ENCODE assay signal across 18 mouse cellular contexts in the genomic region with DNA sequence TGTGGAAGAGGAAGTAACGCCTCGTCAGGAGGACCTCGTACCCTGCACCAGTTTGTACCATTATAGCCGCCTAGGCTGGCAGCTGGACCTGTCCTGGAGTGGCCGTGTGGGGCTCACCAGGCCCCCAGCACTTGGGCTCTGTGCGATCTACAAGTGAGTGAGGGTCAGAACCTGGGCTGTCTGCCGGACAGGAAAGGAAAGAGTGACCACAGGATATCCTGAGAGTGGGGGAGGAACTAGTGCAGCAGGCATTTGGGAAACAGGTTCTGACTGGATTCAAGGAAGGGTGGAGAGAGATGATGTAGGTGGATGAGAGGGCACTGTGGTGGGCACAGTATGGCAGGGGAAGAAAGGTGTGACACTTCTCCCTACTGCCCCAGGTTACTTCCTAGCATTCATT. TPM values are rescaled to one million over a fixed set of nuclear protein-coding genes. Genes with fewer than 3 reads are reported as not detected.
DNase-seq lines count a peak whose midpoint lies in the region; ATAC-seq lines count a peak whose summit lies in the region.
"Had no signal": no experiment of that assay in that cellular context is flagged by ENCODE, and none has a peak within 500 bp of the region (broad histone marks: within the 10 kb centered on the region; RNA-seq: fewer than 3 reads in every experiment).

No protein-coding gene starts in this region.

- no peaks in the 10 kb centered on the region for H3K9me3 ChIP-seq in heart, embryonic 12.5 days (replicated peaks)
- H3K9me3 ChIP-seq in kidney, embryonic 16.5 days (ENCODE audit: low read length), result no peaks in the 10 kb centered on the region
- H3K9me3 ChIP-seq: forebrain, embryonic 13.5 days; hindbrain, embryonic 15.5 days; intestine, embryonic 15.5 days; limb, embryonic 12.5 days; liver, embryonic 13.5 days; stomach, embryonic 15.5 days had no signal

- 0 out of 2 replicates have a peak, but pooled peaks cover 4% of the 10 kb centered on the region for H3K27me3 ChIP-seq in heart, embryonic 12.5 days (replicated peaks)
- no peaks in the 10 kb centered on the region for H3K27me3 ChIP-seq in kidney, embryonic 16.5 days (ENCODE audit: insufficient read depth, low read length)
- H3K27me3 ChIP-seq: forebrain, embryonic 13.5 days; hindbrain, embryonic 15.5 days; intestine, embryonic 15.5 days; stomach, embryonic 15.5 days had no signal

- H3K4me1 ChIP-seq in heart, embryonic 12.5 days (replicated peaks), result peaks cover 19% of the 10 kb centered on the region
- H3K4me1 ChIP-seq in kidney, embryonic 16.5 days (ENCODE audit: insufficient read depth, low read length), result peaks cover 20% of the 10 kb centered on the region

- H3K9ac ChIP-seq in heart, embryonic 12.5 days, result no peak overlapping the region
- H3K9ac ChIP-seq in kidney, embryonic 16.5 days (replicated peaks; ENCODE audit: low read length), result no peak overlapping the region
- H3K9ac ChIP-seq: forebrain, embryonic 13.5 days; hindbrain, embryonic 15.5 days; intestine, embryonic 15.5 days; limb, embryonic 12.5 days; liver, embryonic 13.5 days; stomach, embryonic 15.5 days had no signal

- WGBS in heart, embryonic 12.5 days, result 48% methylated on average over 7 of the region's 7 CpGs
- 61% methylated on average over 7 of the region's 7 CpGs for WGBS in kidney, embryonic 16.5 days

- H3K4me2 ChIP-seq in heart, embryonic 12.5 days, result no peak overlapping the region
- H3K4me2 ChIP-seq in kidney, embryonic 16.5 days (replicated peaks; ENCODE audit: low read depth, low read length), result no peak overlapping the region
- H3K4me2 ChIP-seq: forebrain, embryonic 13.5 days; hindbrain, embryonic 15.5 days; intestine, embryonic 15.5 days; limb, embryonic 12.5 days; liver, embryonic 13.5 days; midbrain, embryonic 11.5 days; stomach, embryonic 15.5 days had no signal

- no peaks in the 10 kb centered on the region for H3K36me3 ChIP-seq in heart, embryonic 12.5 days
- no peaks in the 10 kb centered on the region for H3K36me3 ChIP-seq in kidney, embryonic 16.5 days (ENCODE audit: insufficient read depth, low read length)
- H3K36me3 ChIP-seq: hindbrain, embryonic 15.5 days; intestine, embryonic 15.5 days; limb, embryonic 12.5 days; liver, embryonic 13.5 days; stomach, embryonic 15.5 days had no signal

- H3K4me3 ChIP-seq in heart, embryonic 12.5 days, result no peak overlapping the region
- H3K4me3 ChIP-seq in kidney, embryonic 16.5 days (ENCODE audit: low read length), result no peak overlapping the region
- H3K4me3 ChIP-seq: forebrain, embryonic 13.5 days; hindbrain, embryonic 15.5 days; intestine, embryonic 15.5 days; limb, embryonic 12.5 days; liver, embryonic 13.5 days; stomach, embryonic 15.5 days had no signal

- intact Hi-C loops in heart, postnatal 25 days (cut with DNase I), result no loop called here

- DNase-seq in heart, postnatal 25 days (ENCODE audit: low spot score), result no peak
- peak; percentile 13 to 22 for DNase-seq in kidney, postnatal 36 days
- DNase-seq in lung, postnatal 4 days, result peak; percentile 28 to 50
- no peak for DNase-seq in lung, postnatal 36 days
- no peak for DNase-seq in retina, postnatal 1 day
- DNase-seq: cerebellum, adult 8-10 months; gastrocnemius, postnatal 10 days; liver, embryonic 13.5 days; thymus, adult 18-20 months; thymus, postnatal 4 days had no signal

- peak overlapping the region; percentile 49 for H3K27ac ChIP-seq in heart, embryonic 12.5 days (ENCODE audit: poor library complexity, severe bottlenecking)
- H3K27ac ChIP-seq in kidney, embryonic 16.5 days (ENCODE audit: low read length), result no peak overlapping the region
- H3K27ac ChIP-seq: forebrain, embryonic 13.5 days; hindbrain, embryonic 15.5 days; intestine, embryonic 15.5 days; limb, embryonic 12.5 days; liver, embryonic 13.5 days; stomach, embryonic 15.5 days had no signal

- peak; percentile 24; the same call in 1 of the 2 replicates for ATAC-seq in heart, embryonic 12.5 days (ENCODE audit: insufficient number of reproducible peaks, low FRiP score)
- ATAC-seq in kidney, embryonic 16.5 days (ENCODE audit: low FRiP score, low TSS enrichment), result no peak
- ATAC-seq: forebrain, embryonic 13.5 days; intestine, embryonic 15.5 days had no signal

RNA-seq across cellular contexts. Expression of gene Sspo, which starts 0.5 kb away (rescaled TPM):
- 0.61 and 0.64 TPM in 2 replicates for polyA plus RNA-seq in heart, embryonic 12.5 days (2016; fragmentation: Nextera tagmentation; extraction: Ambion mirVana)
- under 1 TPM; 0.14 to 0.55 TPM for total RNA-seq in heart, postnatal 25 days (2021)
- 0.36 and 0.97 TPM in 2 replicates for polyA plus RNA-seq in kidney, embryonic 16.5 days (2015; fragmentation: Nextera tagmentation; extraction: Ambion mirVana)

RNA-seq across cellular contexts. Expression of gene Zfp467, which starts 2.9 kb away (rescaled TPM):
- 17.1 and 20.4 TPM in 2 replicates for polyA plus RNA-seq in heart, embryonic 12.5 days (2016; fragmentation: Nextera tagmentation; extraction: Ambion mirVana)
- 10 to 100 TPM; 11.7 to 12.4 TPM for total RNA-seq in heart, postnatal 25 days (2021)
- 32.0 and 33.9 TPM in 2 replicates for polyA plus RNA-seq in kidney, embryonic 16.5 days (2015; fragmentation: Nextera tagmentation; extraction: Ambion mirVana)

RNA-seq across cellular contexts. Expression of gene Krba1, which starts 53.1 kb away (rescaled TPM):
- polyA plus RNA-seq in heart, embryonic 12.5 days (2016; fragmentation: Nextera tagmentation; extraction: Ambion mirVana), result 21.2 and 21.8 TPM in 2 replicates
- total RNA-seq in heart, postnatal 25 days (2021), result 10 to 100 TPM; 19.2 to 20.2 TPM
- polyA plus RNA-seq in kidney, embryonic 16.5 days (2015; fragmentation: Nextera tagmentation; extraction: Ambion mirVana), result 22.7 and 26.4 TPM in 2 replicates

Comparison
In these comparisons a context has a peak if more than half of its experiments do, and no peak if none do; other contexts are left out.
1. DNase-seq: peak in kidney, postnatal 36 days (2 of 2) and lung, postnatal 4 days (2 of 2); none in heart, postnatal 25 days (single experiment), lung, postnatal 36 days (single experiment) and retina, postnatal 1 day (single experiment).